Comparison of ENCODE assay signal across 12 mouse cellular contexts in genomic region chr1:90927308-90927707, GRCm38 (mm10). TPM values are rescaled to one million over a fixed set of nuclear protein-coding genes. Genes with fewer than 3 reads are reported as not detected.
DNase-seq lines count a peak whose midpoint lies in the region; ATAC-seq and TF ChIP-seq lines count a peak whose summit lies in the region.
"Had no signal": no experiment of that assay in that cellular context is flagged by ENCODE, and none has a peak within 500 bp of the region (broad histone marks: within the 10 kb centered on the region; RNA-seq: fewer than 3 reads in every experiment).

No protein-coding gene starts in this region.

- no peak for DNase-seq in liver, embryonic 11.5 days (ENCODE audit: low spot score)
- no peak for DNase-seq in liver, postnatal 0 days
- peak; percentile 29 for DNase-seq in heart, postnatal 4 days
- DNase-seq in kidney, postnatal 4 days = peak; percentile 25 to 49
- no peak for DNase-seq in layer of hippocampus, postnatal 14 days (ENCODE audit: low spot score in 2 of 2)
- no peak for DNase-seq in cerebellum, adult 18-20 months

- peaks cover 2% of the 10 kb centered on the region; the same call in 1 of the 2 replicates for H3K4me1 ChIP-seq in liver, embryonic 11.5 days (replicated peaks; ENCODE audit: control insufficient read depth, insufficient read depth, low read length)
- H3K4me1 ChIP-seq in liver, postnatal 0 days (ENCODE audit: insufficient read depth) = peaks cover 4% of the 10 kb centered on the region
- peaks cover 16% of the 10 kb centered on the region; the same call in 1 of the 2 replicates for H3K4me1 ChIP-seq in stomach, embryonic 16.5 days (ENCODE audit: control insufficient read depth, insufficient read depth, low read length)

- no peak overlapping the region for H3K9ac ChIP-seq in liver, embryonic 11.5 days (ENCODE audit: low read depth, low read length)
- H3K9ac ChIP-seq in liver, postnatal 0 days (replicated peaks) = no peak overlapping the region
- peak overlapping the region; percentile 63; the same call in 1 of the 2 replicates for H3K9ac ChIP-seq in stomach, embryonic 16.5 days (ENCODE audit: low read length)

- peak overlapping the region; percentile 63; the same call in 1 of the 2 replicates for H3K4me2 ChIP-seq in liver, embryonic 11.5 days
- no peak overlapping the region for H3K4me2 ChIP-seq in liver, postnatal 0 days (ENCODE audit: low read depth, low read length)
- peak overlapping the region; percentile 77 for H3K4me2 ChIP-seq in stomach, embryonic 16.5 days (ENCODE audit: low read depth, low read length)

- no peak for TF ChIP-seq EP300 in liver, postnatal 0 days (IDR thresholded peaks at IDR 0.05; ENCODE audit: low read depth)

- WGBS in liver, embryonic 11.5 days = 49% methylated on average over 15 of the region's 15 CpGs
- 41% methylated on average over 15 of the region's 15 CpGs for WGBS in liver, postnatal 0 days (ENCODE audit: insufficient replicate concordance)
- 32% methylated on average over 15 of the region's 15 CpGs for WGBS in stomach, embryonic 16.5 days

- H3K27ac ChIP-seq in liver, embryonic 11.5 days (ENCODE audit: low read depth, low read length) = no peak overlapping the region
- no peak overlapping the region for H3K27ac ChIP-seq in liver, postnatal 0 days (ENCODE audit: low read depth)
- peak overlapping the region; percentile 83 for H3K27ac ChIP-seq in stomach, embryonic 16.5 days (ENCODE audit: low read length)

- no peak overlapping the region for H3K4me3 ChIP-seq in liver, embryonic 11.5 days (ENCODE audit: low read depth, low read length)
- no peak overlapping the region for H3K4me3 ChIP-seq in liver, postnatal 0 days (ENCODE audit: low read depth, low read length)
- no peak overlapping the region for H3K4me3 ChIP-seq in stomach, embryonic 16.5 days (replicated peaks; ENCODE audit: low read length)

- ATAC-seq in liver, embryonic 11.5 days (replicated peaks; ENCODE audit: low FRiP score) = no peak
- ATAC-seq in liver, postnatal 0 days = no peak
- ATAC-seq in stomach, embryonic 16.5 days (ENCODE audit: insufficient read depth, low FRiP score) = peak; percentile 44; the same call in 1 of the 2 replicates
- no peak for ATAC-seq in monocyte, adult 5-6 weeks (replicated peaks; ENCODE audit: insufficient number of reproducible peaks, low FRiP score, low TSS enrichment, poor library complexity, severe bottlenecking)

- no peak for TF ChIP-seq CTCF in liver, postnatal 0 days (IDR thresholded peaks at IDR 0.05; ENCODE audit: low read depth)

- H3K36me3 ChIP-seq in liver, embryonic 11.5 days (ENCODE audit: control insufficient read depth, insufficient read depth, low read length) = no peaks in the 10 kb centered on the region
- H3K36me3 ChIP-seq in liver, postnatal 0 days (replicated peaks; ENCODE audit: insufficient read depth, low read length) = no peaks in the 10 kb centered on the region
- no peaks in the 10 kb centered on the region for H3K36me3 ChIP-seq in stomach, embryonic 16.5 days (ENCODE audit: control insufficient read depth, insufficient read depth, low read length)

- peaks cover 9% of the 10 kb centered on the region for H3K27me3 ChIP-seq in liver, embryonic 11.5 days (replicated peaks; ENCODE audit: control insufficient read depth, insufficient read depth, low read length)
- H3K27me3 ChIP-seq in liver, postnatal 0 days (ENCODE audit: insufficient read depth, low read length) = peaks cover 8% of the 10 kb centered on the region
- no peaks in the 10 kb centered on the region for H3K27me3 ChIP-seq in stomach, embryonic 16.5 days (ENCODE audit: control insufficient read depth, insufficient read depth, low read length)

- no peaks in the 10 kb centered on the region for H3K9me3 ChIP-seq in liver, embryonic 11.5 days (ENCODE audit: control insufficient read depth, low read length)
- no peaks in the 10 kb centered on the region for H3K9me3 ChIP-seq in liver, postnatal 0 days (ENCODE audit: low read length)
- H3K9me3 ChIP-seq in stomach, embryonic 16.5 days (replicated peaks; ENCODE audit: control insufficient read depth, low read length) = no peaks in the 10 kb centered on the region

RNA-seq across cellular contexts. Expression of gene Mlph, which starts 12.4 kb away (rescaled TPM):
- 0.10 TPM in 1 of 2 replicates, not detected in the other for polyA plus RNA-seq in liver, embryonic 11.5 days (2014; fragmentation: Nextera tagmentation; extraction: Ambion mirVana)
- 0.06 TPM in 1 of 2 replicates, not detected in the other for polyA plus RNA-seq in liver, postnatal 0 days (2015; fragmentation: Nextera tagmentation; extraction: Ambion mirVana)
- 1 to 10 TPM; 1.0 TPM for total RNA-seq in heart, postnatal 4 days (2021)
- 4.4 and 9.0 TPM in 2 replicates for polyA plus RNA-seq in stomach, embryonic 16.5 days (2015; fragmentation: Nextera tagmentation; extraction: Ambion mirVana)
- not detected in 3 replicates for total RNA-seq in monocyte, adult 5-6 weeks (2017)
- total RNA-seq in layer of hippocampus, postnatal 14 days (2021) = 1 to 10 TPM in 1 of 2 experiments, under 1 TPM in 1; 0.94 to 1.5 TPM
- polyA plus RNA-seq: neural tube, embryonic 14.5 days had no signal

RNA-seq across cellular contexts. Expression of gene Prlh, which starts 25.6 kb away (rescaled TPM):
- polyA plus RNA-seq in liver, embryonic 11.5 days (2014; fragmentation: Nextera tagmentation; extraction: Ambion mirVana) = not detected in 2 replicates
- not detected in 2 replicates for polyA plus RNA-seq in liver, postnatal 0 days (2015; fragmentation: Nextera tagmentation; extraction: Ambion mirVana)
- not detected for total RNA-seq in heart, postnatal 4 days (2021)
- not detected in 2 replicates for polyA plus RNA-seq in stomach, embryonic 16.5 days (2015; fragmentation: Nextera tagmentation; extraction: Ambion mirVana)
- total RNA-seq in monocyte, adult 5-6 weeks (2017) = not detected in 3 replicates
- total RNA-seq in layer of hippocampus, postnatal 14 days (2021) = not detected
- total RNA-seq: gastrocnemius, adult 8-10 months; layer of hippocampus, postnatal 10 days; megakaryocyte progenitor cell, adult 5-6 weeks had no signal
- polyA plus RNA-seq: neural tube, embryonic 14.5 days had no signal

RNA-seq across cellular contexts. Expression of gene Rab17, which starts 42.2 kb away (rescaled TPM):
- 3.6 and 5.0 TPM in 2 replicates for polyA plus RNA-seq in liver, embryonic 11.5 days (2014; fragmentation: Nextera tagmentation; extraction: Ambion mirVana)
- polyA plus RNA-seq in liver, postnatal 0 days (2015; fragmentation: Nextera tagmentation; extraction: Ambion mirVana) = 8.2 and 8.6 TPM in 2 replicates
- 1 to 10 TPM; 4.3 to 5.1 TPM for total RNA-seq in heart, postnatal 4 days (2021)
- polyA plus RNA-seq in stomach, embryonic 16.5 days (2015; fragmentation: Nextera tagmentation; extraction: Ambion mirVana) = 10.0 and 12.1 TPM in 2 replicates
- not detected in 3 replicates for total RNA-seq in monocyte, adult 5-6 weeks (2017)
- not detected for total RNA-seq in layer of hippocampus, postnatal 14 days (2021)
- total RNA-seq: gastrocnemius, adult 8-10 months had no signal

Comparison
In these comparisons a context has a peak if more than half of its experiments do, and no peak if none do; other contexts are left out.
1. DNase-seq: peak in heart, postnatal 4 days (single experiment) and kidney, postnatal 4 days (2 of 2); none in liver, embryonic 11.5 days (single experiment), liver, postnatal 0 days (single experiment), layer of hippocampus, postnatal 14 days (0 of 2) and cerebellum, adult 18-20 months (0 of 2).